Mouse (Mus musculus): ENCODE results near the gene Nalcn.
"Not testable (repeated sequence)": the region's sequence is repeated elsewhere in the genome, so short reads cannot be mapped to it uniquely, and the experiment has no call there.

Gene Nalcn

GRCm38 (mm10) chr14:123626501-123627179 lies at the start of gene Nalcn:
TSS of gene Nalcn (minus strand) at chr14:123627144.
- DNase-seq (ENCODE audit: low read depth, low spot score) = peak; percentile 23

- not testable (repeated sequence) for DNase-seq (ENCODE audit: low read depth, low spot score)
Measured at GRCm38 (mm10) chr14:123671076-123671475, 44.1 kb upstream of the Nalcn start.

GRCm38 (mm10) chr14:123664451-123664850 lies 37.5 kb upstream of the Nalcn start:
- no peak for DNase-seq (ENCODE audit: low read depth, low spot score)

- no peak for DNase-seq (ENCODE audit: low read depth, low spot score)
Measured at GRCm38 (mm10) chr14:123663206-123663605, 36.3 kb upstream of the Nalcn start.

GRCm38 (mm10) chr14:123662386-123662785 lies 35.4 kb upstream of the Nalcn start:
- DNase-seq (ENCODE audit: low read depth, low spot score) = no peak

- DNase-seq (ENCODE audit: low read depth, low spot score) = peak; percentile 63
Measured at GRCm38 (mm10) chr14:123661091-123661491, 34.1 kb upstream of the Nalcn start.

GRCm38 (mm10) chr14:123659921-123660385 lies 33.0 kb upstream of the Nalcn start, which contains the start of gene Itgbl1:
TSS of gene Itgbl1 (plus strand) at chr14:123659971.
- DNase-seq (ENCODE audit: low read depth, low spot score) = peak; percentile 13

- no peak for DNase-seq (ENCODE audit: low read depth, low spot score)
Measured at GRCm38 (mm10) chr14:123627180-123627562, 227 bp upstream of the Nalcn start.

- peak; percentile 9 for DNase-seq (ENCODE audit: low read depth, low spot score)
Measured at GRCm38 (mm10) chr14:123622969-123623368, 4.0 kb downstream of the Nalcn start.

GRCm38 (mm10) chr14:123595265-123595664 lies 31.7 kb downstream of the Nalcn start:
- peak; percentile 17 for DNase-seq (ENCODE audit: low read depth, low spot score)

GRCm38 (mm10) chr14:123587412-123587811 lies 39.5 kb downstream of the Nalcn start:
- DNase-seq (ENCODE audit: low read depth, low spot score) = no peak

- DNase-seq (ENCODE audit: low read depth, low spot score) = no peak
Measured at GRCm38 (mm10) chr14:123582433-123582832, 44.5 kb downstream of the Nalcn start.

- no peak for DNase-seq (ENCODE audit: low read depth, low spot score)
Measured at GRCm38 (mm10) chr14:123575356-123575755, 51.6 kb downstream of the Nalcn start.

- no peak for DNase-seq (ENCODE audit: low read depth, low spot score)
Measured at GRCm38 (mm10) chr14:123574936-123575335, 52.0 kb downstream of the Nalcn start.

GRCm38 (mm10) chr14:123566599-123566998 lies 60.3 kb downstream of the Nalcn start:
- no peak for DNase-seq (ENCODE audit: low read depth, low spot score)

GRCm38 (mm10) chr14:123555533-123555932 lies 71.4 kb downstream of the Nalcn start:
- no peak for DNase-seq (ENCODE audit: low read depth, low spot score)

- DNase-seq (ENCODE audit: low read depth, low spot score) = no peak
Measured at GRCm38 (mm10) chr14:123554936-123555335, 72.0 kb downstream of the Nalcn start.

- DNase-seq (ENCODE audit: low read depth, low spot score) = peak; percentile 13
Measured at GRCm38 (mm10) chr14:123542362-123542761, 84.6 kb downstream of the Nalcn start.

- no peak for DNase-seq (ENCODE audit: low read depth, low spot score)
Measured at GRCm38 (mm10) chr14:123535636-123536035, 91.3 kb downstream of the Nalcn start.

- no peak for DNase-seq (ENCODE audit: low read depth, low spot score)
Measured at GRCm38 (mm10) chr14:123533000-123533399, 93.9 kb downstream of the Nalcn start.

GRCm38 (mm10) chr14:123531271-123531670 lies 95.7 kb downstream of the Nalcn start:
- DNase-seq (ENCODE audit: low read depth, low spot score) = peak; percentile 6

GRCm38 (mm10) chr14:123529143-123529542 lies 97.8 kb downstream of the Nalcn start:
- no peak for DNase-seq (ENCODE audit: low read depth, low spot score)

- peak; percentile 83 for DNase-seq (ENCODE audit: low read depth, low spot score)
Measured at GRCm38 (mm10) chr14:123513376-123514141, 113.4 kb downstream of the Nalcn start.

Data from mesoderm, embryonic 11.5 days (tissue).